Mouse (Mus musculus) cortical plate, adult 2 months (tissue): Measurements from ENCODE around the gene B3gnt5.

Source experiments
- CTCF ChIP-seq: fragments of 200-500 bp; IDR thresholded peaks from 2 replicates; pipeline ENCODE4 v1.5.1; 2011; ENCODE audit warnings: mild to moderate bottlenecking, control low read depth, low read length; ENCODE audit not compliant: insufficient read depth; ENCODE audit errors: extremely low read depth
- POLR2A ChIP-seq: fragments of 200-500 bp; IDR thresholded peaks from 2 replicates; pipeline ENCODE4 v1.6.1; 2011; ENCODE audit warnings: mild to moderate bottlenecking, low read length, control low read depth; ENCODE audit not compliant: insufficient read depth; ENCODE audit errors: extremely low read depth

GRCm38 (mm10) chr16:19766107-19766506 is 6.1 kb downstream of the B3gnt5 start:
- TF ChIP-seq POLR2A, result no peak
- no peak for TF ChIP-seq CTCF
